Mouse (Mus musculus): ENCODE data around the gene Gm10309. TPM values are rescaled to one million over a fixed set of nuclear protein-coding genes. Genes with fewer than 3 reads are reported as not detected.

The Gm10309 gene
- polyA plus RNA-seq (2012; rRNA removed), result not detected in 2 replicates

DNA sequence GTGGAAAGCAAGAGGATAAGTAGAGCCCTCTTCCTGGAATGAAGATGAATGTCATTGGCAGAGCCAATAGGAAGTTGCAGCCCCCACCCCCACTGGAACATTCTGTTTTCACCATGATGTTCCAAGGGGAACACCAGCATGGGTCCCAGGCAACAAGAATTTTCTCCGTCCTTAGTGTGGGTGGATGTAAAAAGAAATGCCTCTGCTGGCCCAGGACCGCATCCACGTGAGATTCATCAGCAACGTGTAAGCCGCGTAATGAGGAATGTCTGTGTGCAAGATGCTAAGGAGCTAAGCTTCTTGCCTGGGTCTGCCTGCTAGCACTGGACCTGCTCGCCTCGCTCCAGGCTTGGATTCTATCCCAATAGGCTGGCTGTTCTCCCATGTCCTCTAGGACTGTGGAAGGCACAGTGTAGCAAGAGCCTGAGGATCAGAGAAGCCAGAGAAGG, at the start of gene Gm10309:
TSS of gene Gm10309 (minus strand) at position 50 of the 449 bp plus-strand sequence.
- no peak for TF ChIP-seq CTCF (IDR thresholded peaks at IDR 0.05; ENCODE audit: extremely low read depth, insufficient read depth, low read length)
- TF ChIP-seq POLR2A (IDR thresholded peaks at IDR 0.05; ENCODE audit: extremely low read depth, insufficient read depth, low read length), result no peak
- Histone ChIP-seq H3K27ac (ENCODE audit: insufficient read depth, low read length) (no peak within 1 kb of the TSS), H3K4me1 (ENCODE audit: control insufficient read depth, insufficient read depth, low read length) (peaks cover 3% of the 10 kb centered on the region; the same call in 1 of the 2 replicates), H3K4me3 (ENCODE audit: insufficient read depth, low read length) (no peak within 1 kb of the TSS)

DNA sequence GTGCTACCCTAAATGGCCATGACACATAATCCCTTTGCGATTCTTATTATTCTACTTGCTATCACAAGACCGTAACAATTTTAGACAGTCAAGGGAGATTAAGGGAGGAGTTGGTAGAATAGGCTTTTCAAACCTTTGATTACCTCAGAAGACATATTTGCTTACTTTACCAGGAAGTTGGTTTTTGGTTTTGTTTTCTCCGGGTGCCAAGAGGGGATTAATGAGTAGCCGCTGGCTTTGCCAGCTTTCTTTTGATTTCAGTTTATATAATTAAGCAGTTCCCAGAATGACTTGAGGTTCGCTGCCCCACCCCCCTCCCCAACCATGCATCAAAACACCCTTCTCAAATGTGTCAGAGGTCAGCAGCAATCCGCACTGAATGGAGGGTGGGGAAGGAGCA, 47.0 kb upstream of the Gm10309 start:
- no peak for TF ChIP-seq POLR2A (IDR thresholded peaks at IDR 0.05; ENCODE audit: extremely low read depth, insufficient read depth, low read length)
- no peak for TF ChIP-seq CTCF (IDR thresholded peaks at IDR 0.05; ENCODE audit: extremely low read depth, insufficient read depth, low read length)
- Histone ChIP-seq H3K27ac (ENCODE audit: insufficient read depth, low read length) (no peak overlapping the region), H3K4me3 (ENCODE audit: insufficient read depth, low read length) (no peak overlapping the region), H3K4me1 (ENCODE audit: control insufficient read depth, insufficient read depth, low read length) (peaks cover 2% of the 10 kb centered on the region; the same call in 1 of the 2 replicates)

DNA sequence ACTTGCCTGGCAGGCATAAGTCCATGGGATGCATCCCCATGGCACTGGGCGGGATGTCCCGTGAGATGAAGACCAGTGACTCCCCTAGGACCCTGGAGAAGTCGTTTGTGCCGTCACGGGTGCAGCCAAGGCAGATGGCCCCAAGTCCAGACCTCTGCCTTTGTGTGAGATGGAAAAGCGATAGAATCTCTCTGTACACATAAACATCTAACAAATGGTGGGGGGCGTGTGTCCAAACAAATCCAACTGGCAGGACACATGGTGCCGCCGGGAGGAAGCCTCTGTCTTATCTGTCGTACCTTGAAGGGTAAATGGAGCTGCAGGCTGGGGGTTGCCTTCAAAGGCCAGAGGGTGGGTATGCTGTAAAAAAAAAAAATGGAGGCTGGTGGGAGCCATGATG, 46.5 kb upstream of the Gm10309 start:
- no peak overlapping the region for H3K27ac ChIP-seq (ENCODE audit: insufficient read depth, low read length)
- H3K4me1 ChIP-seq (ENCODE audit: control insufficient read depth, insufficient read depth, low read length), result peaks cover 5% of the 10 kb centered on the region; the same call in 1 of the 2 replicates
- TF ChIP-seq POLR2A (IDR thresholded peaks at IDR 0.05; ENCODE audit: extremely low read depth, insufficient read depth, low read length), result no peak
- no peak for TF ChIP-seq CTCF (IDR thresholded peaks at IDR 0.05; ENCODE audit: extremely low read depth, insufficient read depth, low read length)
- no peak overlapping the region for H3K4me3 ChIP-seq (ENCODE audit: insufficient read depth, low read length)

DNA sequence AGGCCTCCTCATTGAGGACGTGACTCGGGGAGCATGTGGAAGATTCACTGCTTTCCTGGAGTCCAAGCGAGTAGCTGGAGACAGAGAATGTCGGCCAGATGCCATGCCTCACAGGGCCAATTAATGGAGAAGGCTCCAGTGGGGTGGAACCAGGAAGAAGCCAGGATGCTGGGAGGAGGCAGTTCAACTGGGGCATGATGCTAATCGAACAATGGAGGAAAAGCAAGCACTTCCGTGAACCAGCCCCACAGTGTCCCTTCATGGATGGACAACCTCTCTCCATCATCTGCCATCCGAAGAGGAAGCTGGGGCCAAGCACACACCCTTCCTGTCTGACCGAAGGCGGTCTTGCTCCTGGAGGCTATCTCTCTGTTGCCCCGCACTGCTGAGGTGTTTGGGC, 44.1 kb upstream of the Gm10309 start:
- no peak overlapping the region for H3K4me3 ChIP-seq (ENCODE audit: insufficient read depth, low read length)
- no peak overlapping the region for H3K27ac ChIP-seq (ENCODE audit: insufficient read depth, low read length)
- peaks cover 5% of the 10 kb centered on the region; the same call in 1 of the 2 replicates for H3K4me1 ChIP-seq (ENCODE audit: control insufficient read depth, insufficient read depth, low read length)
- TF ChIP-seq CTCF (IDR thresholded peaks at IDR 0.05; ENCODE audit: extremely low read depth, insufficient read depth, low read length) (no peak), POLR2A (IDR thresholded peaks at IDR 0.05; ENCODE audit: extremely low read depth, insufficient read depth, low read length) (no peak)

DNA sequence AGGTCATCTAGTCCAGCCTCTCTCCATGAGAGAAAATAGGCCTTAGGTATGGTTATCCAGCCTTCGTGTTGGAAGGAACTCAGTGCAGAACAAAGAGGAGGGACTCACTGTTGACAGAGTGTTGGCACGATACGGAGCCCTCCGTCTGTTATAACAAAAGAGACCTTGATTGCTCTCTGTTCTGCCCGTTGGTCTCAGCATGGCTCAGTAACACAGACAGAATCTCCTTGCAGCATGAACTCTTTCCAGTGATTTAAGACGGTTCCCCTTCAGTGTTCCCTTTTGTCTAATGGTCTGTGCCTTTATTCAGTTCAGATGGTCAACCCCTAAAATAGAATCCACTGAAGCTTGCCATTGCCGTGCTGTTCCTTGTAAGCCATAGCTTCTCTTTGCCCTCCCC, 41.5 kb upstream of the Gm10309 start:
- TF ChIP-seq POLR2A (IDR thresholded peaks at IDR 0.05; ENCODE audit: extremely low read depth, insufficient read depth, low read length), result no peak
- no peak for TF ChIP-seq CTCF (IDR thresholded peaks at IDR 0.05; ENCODE audit: extremely low read depth, insufficient read depth, low read length)
- Histone ChIP-seq H3K4me1 (ENCODE audit: control insufficient read depth, insufficient read depth, low read length) (peaks cover 5% of the 10 kb centered on the region; the same call in 1 of the 2 replicates), H3K27ac (ENCODE audit: insufficient read depth, low read length) (no peak overlapping the region), H3K4me3 (ENCODE audit: insufficient read depth, low read length) (no peak overlapping the region)

DNA sequence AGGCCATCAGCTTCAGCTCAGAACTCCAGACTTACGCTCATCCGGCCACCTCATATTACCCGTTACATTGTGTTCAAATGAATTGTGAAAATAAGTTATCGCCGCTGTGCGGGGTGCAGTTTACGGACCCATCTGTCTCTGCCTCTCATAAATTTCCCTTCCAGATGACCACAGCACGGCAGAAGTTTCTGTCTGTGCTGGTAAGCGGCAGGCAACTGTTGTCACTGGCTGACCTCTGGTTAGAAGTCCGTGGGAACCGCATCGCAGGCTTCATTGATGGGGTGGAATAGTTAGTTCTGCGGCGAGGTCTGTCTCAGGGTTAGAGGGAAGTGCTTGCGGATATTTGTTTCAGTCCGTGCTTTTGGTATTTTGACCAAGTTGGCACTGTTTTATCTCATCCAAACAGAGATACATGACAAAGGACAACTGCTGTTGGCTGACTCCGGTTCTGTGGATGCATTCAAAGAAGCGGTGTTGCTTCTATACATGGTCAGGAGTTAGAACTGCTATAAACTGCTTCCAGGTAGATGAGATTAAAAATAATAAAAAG, 34.9 kb upstream of the Gm10309 start:
- Histone ChIP-seq H3K27ac (ENCODE audit: insufficient read depth, low read length) (no peak overlapping the region), H3K4me1 (ENCODE audit: control insufficient read depth, insufficient read depth, low read length) (no peaks in the 10 kb centered on the region; the same call in 1 of the 2 replicates), H3K4me3 (ENCODE audit: insufficient read depth, low read length) (no peak overlapping the region)
- no peak for TF ChIP-seq POLR2A (IDR thresholded peaks at IDR 0.05; ENCODE audit: extremely low read depth, insufficient read depth, low read length)
- TF ChIP-seq CTCF (IDR thresholded peaks at IDR 0.05; ENCODE audit: extremely low read depth, insufficient read depth, low read length), result no peak

DNA sequence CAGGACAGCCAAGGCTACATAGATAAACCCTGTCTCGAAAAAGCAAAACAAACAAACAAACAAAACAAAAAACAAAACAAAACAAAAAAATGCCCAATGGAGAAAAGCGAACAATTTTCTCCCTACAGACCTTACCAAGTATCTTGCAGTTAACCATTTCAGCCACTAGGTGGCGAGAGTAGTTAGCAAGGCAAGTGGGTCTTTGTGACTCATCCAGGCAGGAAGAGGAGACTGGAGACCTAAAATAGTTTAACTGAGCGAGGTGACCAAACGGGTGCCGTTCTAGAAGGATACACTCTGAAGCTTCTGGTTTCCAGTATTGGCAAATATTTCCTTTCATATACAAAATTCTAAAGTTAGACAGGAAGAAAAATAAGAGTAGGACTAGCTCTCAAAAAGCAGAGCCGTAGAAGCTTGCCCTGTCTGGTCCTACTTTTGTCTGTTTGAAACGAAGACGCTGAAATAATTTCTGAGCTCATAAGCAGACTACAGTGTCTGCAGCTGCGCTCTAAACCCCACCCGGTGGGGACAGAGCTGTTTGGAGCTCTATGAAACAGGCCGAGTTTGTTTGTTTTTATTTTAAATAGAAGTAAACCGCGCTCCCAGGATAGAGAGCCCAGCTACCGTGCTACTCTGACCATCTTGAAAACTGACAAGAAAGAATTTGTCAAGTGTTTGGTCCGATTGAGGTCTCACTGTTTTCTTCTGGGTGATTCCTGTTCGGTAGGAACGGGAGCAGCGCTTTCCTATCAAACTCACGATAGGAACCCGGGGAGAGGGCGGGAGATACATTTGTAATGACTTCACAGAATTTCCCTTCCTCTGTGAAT, 31.0 kb upstream of the Gm10309 start:
- Histone ChIP-seq H3K27ac (ENCODE audit: insufficient read depth, low read length) (no peak overlapping the region), H3K4me3 (ENCODE audit: insufficient read depth, low read length) (peak overlapping the region; percentile 14; the same call in 1 of the 2 replicates), H3K4me1 (ENCODE audit: control insufficient read depth, insufficient read depth, low read length) (no peaks in the 10 kb centered on the region; the same call in 1 of the 2 replicates)
- TF ChIP-seq CTCF (IDR thresholded peaks at IDR 0.05; ENCODE audit: extremely low read depth, insufficient read depth, low read length), result peak; percentile 89
- no peak for TF ChIP-seq POLR2A (IDR thresholded peaks at IDR 0.05; ENCODE audit: extremely low read depth, insufficient read depth, low read length)

DNA sequence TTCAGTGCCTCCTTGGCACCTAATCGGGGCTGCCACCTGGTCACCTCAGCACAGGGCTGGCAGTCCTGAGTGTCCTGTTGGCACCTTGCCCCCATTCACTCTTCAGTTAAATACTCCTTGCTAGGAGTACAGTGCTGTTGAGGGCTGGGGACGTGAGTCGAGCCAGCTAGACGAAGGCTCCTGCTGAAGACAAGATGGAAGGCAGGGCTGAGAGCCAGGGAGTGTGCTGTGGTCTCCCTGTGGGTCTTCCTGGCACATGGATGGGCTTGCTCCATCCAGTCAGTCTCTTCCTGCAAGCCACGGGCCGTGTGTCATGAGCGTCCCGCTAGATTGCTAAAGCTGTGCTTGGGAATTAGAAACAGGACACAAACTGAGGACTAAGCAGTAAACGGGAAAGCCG, 30.1 kb upstream of the Gm10309 start:
- H3K4me3 ChIP-seq (ENCODE audit: insufficient read depth, low read length), result no peak overlapping the region
- TF ChIP-seq POLR2A (IDR thresholded peaks at IDR 0.05; ENCODE audit: extremely low read depth, insufficient read depth, low read length) (no peak), CTCF (IDR thresholded peaks at IDR 0.05; ENCODE audit: extremely low read depth, insufficient read depth, low read length) (no peak)
- H3K4me1 ChIP-seq (ENCODE audit: control insufficient read depth, insufficient read depth, low read length), result no peaks in the 10 kb centered on the region; the same call in 1 of the 2 replicates
- no peak overlapping the region for H3K27ac ChIP-seq (ENCODE audit: insufficient read depth, low read length)

DNA sequence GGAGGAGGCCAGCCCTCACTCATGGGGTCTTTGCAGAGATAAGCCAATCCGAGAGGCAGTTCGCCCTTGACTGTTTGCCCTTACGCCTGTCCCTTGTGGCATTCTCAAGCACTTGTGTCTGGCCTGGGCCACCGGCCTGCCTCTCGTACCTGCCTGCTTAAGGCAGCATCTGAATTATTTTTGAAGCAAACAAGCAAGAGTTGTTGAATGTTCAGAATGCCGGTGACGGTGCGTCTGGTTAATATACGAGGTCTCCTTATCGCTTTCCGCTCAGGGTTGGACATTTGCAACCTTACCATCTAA, 28.5 kb upstream of the Gm10309 start:
- Histone ChIP-seq H3K4me3 (ENCODE audit: insufficient read depth, low read length) (no peak overlapping the region), H3K27ac (ENCODE audit: insufficient read depth, low read length) (no peak overlapping the region), H3K4me1 (ENCODE audit: control insufficient read depth, insufficient read depth, low read length) (peaks cover 5% of the 10 kb centered on the region)
- TF ChIP-seq CTCF (IDR thresholded peaks at IDR 0.05; ENCODE audit: extremely low read depth, insufficient read depth, low read length) (no peak), POLR2A (IDR thresholded peaks at IDR 0.05; ENCODE audit: extremely low read depth, insufficient read depth, low read length) (no peak)

All from cortical plate, adult 2 months (tissue).